Mouse (Mus musculus) heart, embryonic 10.5 days (tissue): Measurements from ENCODE around the gene Sinhcaf. TPM values are rescaled to one million over a fixed set of nuclear protein-coding genes. Genes with fewer than 3 reads are reported as not detected.
A peak's percentile ranks its signal among the peaks of the same experiment; 100 is the strongest.
"Not testable (repeated sequence)": the region's sequence is repeated elsewhere in the genome, so short reads cannot be mapped to it uniquely, and the experiment has no call there.

Experiments used
- DNase-seq: peaks from one replicate; pipeline ENCODE4 v3.0.0-alpha.2; 2017; ENCODE audit warnings: low spot score
- H3K27ac ChIP-seq: fragments of 300-500 bp; sonication (generic); 2 replicates; pipeline ENCODE4 v1.5.1; 2016; ENCODE audit warnings: mild to moderate bottlenecking
- H3K27me3 ChIP-seq: fragments of 300-500 bp; sonication (generic); 2 replicates; pipeline ENCODE4 v1.6.1; 2016; ENCODE audit warnings: mild to moderate bottlenecking; ENCODE audit not compliant: poor library complexity, insufficient read depth, severe bottlenecking
- H3K36me3 ChIP-seq: fragments of 300-500 bp; sonication (generic); 2 replicates; pipeline ENCODE4 v1.6.1; 2016; ENCODE audit warnings: mild to moderate bottlenecking, moderate library complexity
- H3K4me1 ChIP-seq: fragments of 300-500 bp; sonication (generic); 2 replicates; pipeline ENCODE4 v1.6.1; 2016; ENCODE audit warnings: mild to moderate bottlenecking
- H3K4me3 ChIP-seq: fragments of 300-500 bp; sonication (generic); 2 replicates; pipeline ENCODE4 v1.5.1; 2016; ENCODE audit warnings: mild to moderate bottlenecking, moderate library complexity
- H3K9me3 ChIP-seq: fragments of 300-500 bp; sonication (generic); 2 replicates; pipeline ENCODE4 v1.6.1; 2016; ENCODE audit warnings: mild to moderate bottlenecking, moderate library complexity
- WGBS: fragments of 180-500 bp; shearing (Covaris S2); methylation state at CpG from one replicate; pipeline ENCODE4 v1.1.7; 2016; 5-methylcytosine and 5-hydroxymethylcytosine counted together
- polyA plus RNA-seq: library from polyadenylated mRNA; unstranded; fragments of >200 nt; fragmentation: Nextera tagmentation; extraction: Ambion mirVana; gene quantifications from 2 replicates; pipeline ENCODE4 v1.2.1, GENCODE M21; 2016

The Sinhcaf gene
- polyA plus RNA-seq, 1 experiment from 2014 or later = 171 TPM

- H3K4me3 ChIP-seq = no peak overlapping the region
- H3K9me3 ChIP-seq = no peaks in the 10 kb centered on the region
- no peaks in the 10 kb centered on the region for H3K27me3 ChIP-seq
- peaks cover 9% of the 10 kb centered on the region for H3K4me1 ChIP-seq
- no peak for DNase-seq
- H3K36me3 ChIP-seq = peaks cover 11% of the 10 kb centered on the region
- 82% methylated on average over 4 of the region's 4 CpGs for WGBS
- H3K27ac ChIP-seq = no peak overlapping the region
These were observed 3.9 kb downstream of the Sinhcaf start for GRCm38 (mm10) chr6:148942406-148942805.

- DNase-seq = no peak
- peaks cover 6% of the 10 kb centered on the region for H3K4me1 ChIP-seq
- no peak overlapping the region for H3K4me3 ChIP-seq
- H3K36me3 ChIP-seq = peaks cover 11% of the 10 kb centered on the region
- H3K27me3 ChIP-seq = no peaks in the 10 kb centered on the region
- 63% methylated on average over 5 of the region's 5 CpGs for WGBS
- H3K9me3 ChIP-seq = no peaks in the 10 kb centered on the region
- no peak overlapping the region for H3K27ac ChIP-seq
These were observed 4.4 kb downstream of the Sinhcaf start for GRCm38 (mm10) chr6:148941880-148942279.

GRCm38 (mm10) chr6:148940383-148940782, 5.9 kb downstream of the Sinhcaf start:
- peaks cover 11% of the 10 kb centered on the region for H3K36me3 ChIP-seq
- DNase-seq, H3K4me1 ChIP-seq, H3K4me3 ChIP-seq, H3K27ac ChIP-seq, H3K27me3 ChIP-seq, H3K9me3 ChIP-seq: not testable (repeated sequence)
- WGBS = 90% methylated on average over 2 of the region's 3 CpGs

GRCm38 (mm10) chr6:148937693-148938092, 8.6 kb downstream of the Sinhcaf start:
- 44% methylated on average over 1 of the region's 1 CpGs for WGBS

GRCm38 (mm10) chr6:148934961-148935590, 11.2 kb downstream of the Sinhcaf start:
- Histone ChIP-seq H3K4me3 (no peak overlapping the region), H3K36me3 (peaks cover 42% of the 10 kb centered on the region), H3K27me3 (no peaks in the 10 kb centered on the region), H3K9me3 (no peaks in the 10 kb centered on the region), H3K27ac (no peak overlapping the region), H3K4me1 (peaks cover 14% of the 10 kb centered on the region)
- 64% methylated on average over 3 of the region's 3 CpGs for WGBS
- DNase-seq = no peak

More at GRCm38 (mm10) chr6:148937693-148938092, 8.6 kb downstream of the Sinhcaf start:
- Histone ChIP-seq H3K27ac (no peak overlapping the region), H3K27me3 (no peaks in the 10 kb centered on the region), H3K4me1 (peaks cover 14% of the 10 kb centered on the region), H3K9me3 (no peaks in the 10 kb centered on the region), H3K36me3 (peaks cover 19% of the 10 kb centered on the region), H3K4me3 (no peak overlapping the region)
- DNase-seq = no peak

GRCm38 (mm10) chr6:148931281-148931680, 15.0 kb downstream of the Sinhcaf start:
- no peaks in the 10 kb centered on the region for H3K9me3 ChIP-seq
- H3K27me3 ChIP-seq = no peaks in the 10 kb centered on the region
- H3K36me3 ChIP-seq = peaks cover 70% of the 10 kb centered on the region
- H3K4me1 ChIP-seq = peaks cover 10% of the 10 kb centered on the region
- 86% methylated on average over 6 of the region's 6 CpGs for WGBS
- no peak overlapping the region for H3K4me3 ChIP-seq
- DNase-seq = no peak
- H3K27ac ChIP-seq = no peak overlapping the region

- peaks cover 30% of the 10 kb centered on the region for H3K36me3 ChIP-seq
- H3K27ac ChIP-seq = no peak overlapping the region
- no peak for DNase-seq
- no peaks in the 10 kb centered on the region for H3K27me3 ChIP-seq
- no peak overlapping the region for H3K4me3 ChIP-seq
- no peaks in the 10 kb centered on the region for H3K9me3 ChIP-seq
- H3K4me1 ChIP-seq = no peaks in the 10 kb centered on the region
These were observed 27.3 kb downstream of the Sinhcaf start for GRCm38 (mm10) chr6:148918841-148919398.

GRCm38 (mm10) chr6:148917672-148918071, 28.6 kb downstream of the Sinhcaf start:
- DNase-seq = no peak
- no peak overlapping the region for H3K4me3 ChIP-seq
- no peak overlapping the region for H3K27ac ChIP-seq
- H3K4me1 ChIP-seq = no peaks in the 10 kb centered on the region
- peaks cover 18% of the 10 kb centered on the region for H3K36me3 ChIP-seq
- H3K27me3 ChIP-seq = no peaks in the 10 kb centered on the region
- 85% methylated on average over 1 of the region's 1 CpGs for whole genome bisulfite sequencing
- H3K9me3 ChIP-seq = no peaks in the 10 kb centered on the region

GRCm38 (mm10) chr6:148916817-148917216, 29.4 kb downstream of the Sinhcaf start:
- WGBS = 31% methylated on average over 3 of the region's 3 CpGs

GRCm38 (mm10) chr6:148913938-148914337, 32.3 kb downstream of the Sinhcaf start:
- Histone ChIP-seq H3K36me3 (0 out of 2 replicates have a peak, but pooled peaks cover 2% of the 10 kb centered on the region), H3K4me1 (no peaks in the 10 kb centered on the region), H3K27ac (no peak overlapping the region), H3K4me3 (no peak overlapping the region), H3K27me3 (no peaks in the 10 kb centered on the region), H3K9me3 (no peaks in the 10 kb centered on the region)
- DNase-seq = no peak
- 13% methylated on average over 2 of the region's 2 CpGs for WGBS

More at GRCm38 (mm10) chr6:148916817-148917216, 29.4 kb downstream of the Sinhcaf start:
- no peaks in the 10 kb centered on the region for H3K9me3 ChIP-seq
- no peaks in the 10 kb centered on the region for H3K4me1 ChIP-seq
- H3K36me3 ChIP-seq = peaks cover 18% of the 10 kb centered on the region
- no peaks in the 10 kb centered on the region for H3K27me3 ChIP-seq
- DNase-seq = no peak
- H3K4me3 ChIP-seq = no peak overlapping the region
- H3K27ac ChIP-seq = no peak overlapping the region

- not testable (repeated sequence) for DNase-seq, H3K4me3 ChIP-seq, H3K4me1 ChIP-seq, H3K27me3 ChIP-seq, H3K36me3 ChIP-seq, H3K9me3 ChIP-seq, H3K27ac ChIP-seq
- 72% methylated on average over 8 of the region's 8 CpGs for WGBS
These were observed 34.4 kb downstream of the Sinhcaf start for GRCm38 (mm10) chr6:148911906-148912305.

GRCm38 (mm10) chr6:148906958-148907357, 39.3 kb downstream of the Sinhcaf start:
- WGBS = 90% methylated on average over 9 of the region's 9 CpGs
- Histone ChIP-seq H3K36me3 (no peaks in the 10 kb centered on the region), H3K9me3 (no peaks in the 10 kb centered on the region), H3K27ac (no peak overlapping the region), H3K4me1 (no peaks in the 10 kb centered on the region), H3K27me3 (no peaks in the 10 kb centered on the region), H3K4me3 (no peak overlapping the region)
- DNase-seq = no peak

GRCm38 (mm10) chr6:148902728-148903127, 43.5 kb downstream of the Sinhcaf start:
- H3K36me3 ChIP-seq = no peaks in the 10 kb centered on the region
- no peaks in the 10 kb centered on the region for H3K4me1 ChIP-seq
- no peaks in the 10 kb centered on the region for H3K27me3 ChIP-seq
- no peaks in the 10 kb centered on the region for H3K9me3 ChIP-seq
- DNase-seq = no peak
- no peak overlapping the region for H3K27ac ChIP-seq
- WGBS = 77% methylated on average over 3 of the region's 3 CpGs
- H3K4me3 ChIP-seq = no peak overlapping the region

GRCm38 (mm10) chr6:148896507-148896851, 49.8 kb downstream of the Sinhcaf start:
- Histone ChIP-seq H3K4me3 (peak overlapping the region; percentile 86), H3K36me3 (no peaks in the 10 kb centered on the region), H3K4me1 (peaks cover 11% of the 10 kb centered on the region), H3K9me3 (no peaks in the 10 kb centered on the region), H3K27me3 (no peaks in the 10 kb centered on the region), H3K27ac (peak overlapping the region; percentile 93)
- no peak for DNase-seq
- WGBS = 45% methylated on average over 6 of the region's 6 CpGs
